Mouse (Mus musculus) C2C12 (cell line): ENCODE measurements around the gene Pfkp.

Experiments
- CEBPB ChIP-seq: IDR thresholded peaks from one replicate; pipeline ENCODE4 v1.6.1; 2011; ENCODE audit warnings: low read depth, mild to moderate bottlenecking, control low read depth, moderate library complexity
- CTCF ChIP-seq: IDR thresholded peaks from one replicate; pipeline ENCODE4 v1.5.1; 2011; ENCODE audit not compliant: control insufficient read depth, insufficient read depth, insufficient read length
- MAX ChIP-seq: IDR thresholded peaks from one replicate; pipeline ENCODE4 v1.6.1; 2011; ENCODE audit warnings: mild to moderate bottlenecking, control low read depth
- MYOD1 ChIP-seq: IDR thresholded peaks from one replicate; pipeline ENCODE4 v1.6.1; 2011; ENCODE audit warnings: low read depth; ENCODE audit not compliant: control insufficient read depth, insufficient read length
- USF1 ChIP-seq: IDR thresholded peaks from one replicate; pipeline ENCODE4 v1.6.1; 2011; ENCODE audit warnings: low read depth, mild to moderate bottlenecking, control low read depth, moderate library complexity

GRCm38 (mm10) chr13:6627352-6627751, 21.2 kb downstream of the Pfkp start:
- TF ChIP-seq USF1 (no peak), CEBPB (no peak), MAX (no peak), CTCF (no peak), MYOD1 (no peak)
